Mouse (Mus musculus): ENCODE data around the gene Zap70.

Zap70 gene

DNA sequence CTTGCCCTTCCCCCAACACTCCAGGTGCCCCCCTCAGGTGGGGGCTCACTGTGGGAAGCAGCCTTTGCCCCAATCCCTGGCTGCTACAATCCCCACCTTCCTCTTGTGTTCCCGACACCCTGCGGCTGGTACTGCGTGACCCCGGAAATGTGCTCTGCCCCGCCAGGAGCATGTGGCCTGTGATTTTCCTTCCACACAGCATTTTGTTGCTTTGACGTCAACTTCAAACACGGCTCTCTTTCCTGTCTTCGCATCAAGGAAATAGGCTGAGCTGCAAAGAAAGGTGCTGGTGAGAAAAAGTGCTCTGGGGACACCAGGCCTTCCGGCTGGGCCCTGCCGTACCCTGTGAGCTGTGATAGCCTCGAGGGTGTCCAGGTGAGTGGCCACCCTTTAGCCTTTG, at the start of gene Zap70:
Zap70 (plus strand) TSS at position 231 of the 400 bp plus-strand sequence.
- in situ Hi-C loops (cut with MboI; ENCODE audit: low sequenced_read_pairs) = no loop called here

- in situ Hi-C loops (cut with MboI; ENCODE audit: low sequenced_read_pairs) = no loop called here
Measured at GRCm38 (mm10) chr1:36714311-36714710, 47.3 kb upstream of the Zap70 start, which contains the start of gene Actr1b. Gene Actr1b, minus strand, starts transcription at chr1:36714422.

GRCm38 (mm10) chr1:36718786-36719185, 42.8 kb upstream of the Zap70 start:
- in situ Hi-C loops (cut with MboI; ENCODE audit: low sequenced_read_pairs) = no loop called here

- in situ Hi-C loops (cut with MboI; ENCODE audit: low sequenced_read_pairs) = no loop called here
Measured at GRCm38 (mm10) chr1:36723146-36724056, 38.2 kb upstream of the Zap70 start.

DNA sequence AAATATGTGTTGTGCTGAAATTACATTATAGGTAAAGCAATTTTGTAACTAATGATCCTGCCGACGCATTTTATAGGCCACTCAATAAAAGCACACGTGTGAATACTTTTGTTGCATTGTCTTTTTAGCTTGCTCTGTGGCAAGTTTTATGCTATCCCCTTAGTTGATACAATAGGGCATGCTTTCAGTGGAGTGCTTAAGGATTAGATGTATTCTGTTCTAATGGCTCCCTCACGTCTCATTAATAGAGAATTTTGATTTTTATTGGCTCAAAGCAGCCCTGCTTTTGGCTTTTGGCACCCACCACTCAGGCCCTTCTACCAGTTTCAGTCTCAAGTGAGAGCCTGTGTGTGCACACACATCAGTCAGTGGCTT, 37.6 kb upstream of the Zap70 start:
- in situ Hi-C loops (cut with MboI; ENCODE audit: low sequenced_read_pairs) = no loop called here

DNA sequence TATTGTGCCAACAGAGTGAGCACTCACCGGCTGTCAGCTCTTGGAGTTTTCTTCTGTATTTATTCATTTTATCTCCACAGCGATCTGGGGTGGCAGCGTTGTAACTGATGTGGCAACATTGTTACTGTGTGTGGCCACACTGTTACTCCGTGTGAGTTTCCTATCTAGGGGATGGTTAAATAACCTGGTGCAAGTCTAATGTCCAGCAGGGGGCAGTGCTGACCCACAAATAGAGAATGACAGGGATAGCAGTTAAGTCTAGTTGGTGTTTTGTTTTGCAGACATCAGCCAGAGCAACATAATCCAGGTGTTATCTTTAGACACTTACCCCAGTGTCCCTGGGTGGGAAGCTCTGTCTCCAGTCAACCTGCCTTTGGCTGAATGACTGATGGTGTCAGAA, 24.3 kb upstream of the Zap70 start:
- in situ Hi-C loops (cut with MboI; ENCODE audit: low sequenced_read_pairs) = no loop called here

- in situ Hi-C loops (cut with MboI; ENCODE audit: low sequenced_read_pairs) = no loop called here
Measured at GRCm38 (mm10) chr1:36739231-36739630, 22.4 kb upstream of the Zap70 start.

DNA sequence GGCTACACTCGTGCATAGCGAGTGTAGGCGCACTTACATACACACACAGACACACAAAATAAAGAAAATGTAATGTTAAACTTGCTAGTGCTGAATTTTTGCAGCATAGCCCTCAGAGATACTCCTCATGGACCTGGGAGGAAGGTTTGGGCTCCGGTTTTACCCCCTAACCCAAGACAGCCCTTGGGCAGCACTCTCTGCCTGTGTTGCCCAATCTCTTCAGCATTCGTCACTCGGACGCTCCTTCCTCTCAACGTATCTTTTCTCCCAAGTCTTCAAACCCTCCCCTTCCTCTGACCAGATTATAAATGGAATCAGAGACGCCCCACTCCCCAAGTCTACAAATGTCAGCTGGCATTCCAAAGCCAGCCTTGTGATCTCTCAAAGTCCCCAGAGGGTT, 18.6 kb upstream of the Zap70 start:
- in situ Hi-C loops (cut with MboI; ENCODE audit: low sequenced_read_pairs) = no loop called here

GRCm38 (mm10) chr1:36744268-36744944, 17.2 kb upstream of the Zap70 start:
- in situ Hi-C loops (cut with MboI; ENCODE audit: low sequenced_read_pairs) = no loop called here

DNA sequence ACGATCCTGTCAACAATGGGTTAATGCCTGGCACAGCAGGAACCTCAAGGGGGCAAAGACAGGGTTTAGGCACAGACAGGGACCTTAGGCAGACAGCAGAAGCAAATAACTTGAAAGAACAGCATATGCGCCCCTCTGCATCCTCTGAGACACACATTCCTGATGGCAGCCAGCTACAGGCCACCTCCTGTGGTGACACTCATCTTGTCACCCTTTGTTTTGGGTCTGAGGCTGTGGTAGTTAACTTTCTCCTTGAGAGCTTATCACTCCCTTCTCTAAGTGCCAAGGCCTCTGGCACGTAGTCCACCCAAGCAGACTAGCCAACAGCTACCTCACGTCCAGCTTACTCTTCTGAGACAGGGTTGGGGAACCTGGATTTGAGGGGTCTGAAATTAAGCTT, 15.9 kb upstream of the Zap70 start:
- in situ Hi-C loops (cut with MboI; ENCODE audit: low sequenced_read_pairs) = no loop called here

DNA sequence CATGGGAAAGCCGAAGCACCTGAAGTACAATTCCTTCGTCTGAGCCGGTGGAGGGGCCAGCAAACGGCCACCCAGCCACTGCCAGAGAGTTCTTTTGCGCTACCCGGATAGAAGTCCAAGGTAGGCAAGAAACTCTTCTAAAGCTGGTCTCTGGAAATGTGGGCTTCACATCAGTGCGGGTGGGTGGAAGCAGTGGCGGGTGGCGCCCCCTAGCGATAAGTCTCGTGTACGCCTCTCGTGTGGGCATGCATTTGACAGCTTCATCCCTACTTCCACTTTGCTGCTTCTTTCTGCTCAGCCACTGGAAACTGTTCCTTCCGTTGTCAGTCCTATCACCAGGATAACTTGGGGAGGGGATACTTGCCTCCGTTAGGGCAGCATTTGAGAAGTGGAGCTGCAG, 15.1 kb upstream of the Zap70 start:
- in situ Hi-C loops (cut with MboI; ENCODE audit: low sequenced_read_pairs) = no loop called here

DNA sequence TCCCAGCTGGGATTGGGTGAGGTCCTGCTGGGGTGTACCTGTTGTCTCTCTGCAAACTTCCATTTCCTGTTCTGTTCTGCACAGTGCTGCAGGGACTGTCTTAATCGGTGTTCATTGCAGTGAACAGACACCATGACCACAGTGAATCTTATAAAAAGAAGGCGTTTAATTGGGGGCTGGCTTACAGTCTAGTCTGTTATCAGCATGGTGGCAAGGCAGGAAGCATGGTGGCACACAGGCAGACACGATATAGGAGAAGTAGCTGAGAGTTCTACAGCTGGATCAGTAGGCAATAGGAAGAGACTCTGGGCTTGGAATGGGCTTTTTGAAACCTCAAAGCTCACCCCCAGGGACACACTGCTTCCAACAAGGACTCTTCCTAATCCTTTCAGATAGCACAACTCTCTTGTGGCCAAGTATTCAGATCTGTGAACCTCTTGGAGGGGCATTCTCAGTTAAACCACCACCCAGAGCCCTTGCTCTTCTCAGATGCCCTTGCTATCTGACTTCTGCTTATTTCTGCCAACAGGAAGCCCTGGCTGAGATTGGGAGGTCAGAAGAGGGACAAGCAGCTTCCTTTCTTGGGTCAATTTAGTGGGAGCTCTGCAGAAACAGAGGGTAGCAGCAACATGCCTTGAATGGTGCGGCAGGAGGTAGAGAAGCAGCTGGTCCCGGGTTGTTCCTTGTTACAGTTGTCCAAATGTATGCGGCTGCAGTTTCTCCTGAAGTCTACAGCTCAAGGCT, 7.5 kb upstream of the Zap70 start:
- in situ Hi-C loops (cut with MboI; ENCODE audit: low sequenced_read_pairs) = no loop called here

DNA sequence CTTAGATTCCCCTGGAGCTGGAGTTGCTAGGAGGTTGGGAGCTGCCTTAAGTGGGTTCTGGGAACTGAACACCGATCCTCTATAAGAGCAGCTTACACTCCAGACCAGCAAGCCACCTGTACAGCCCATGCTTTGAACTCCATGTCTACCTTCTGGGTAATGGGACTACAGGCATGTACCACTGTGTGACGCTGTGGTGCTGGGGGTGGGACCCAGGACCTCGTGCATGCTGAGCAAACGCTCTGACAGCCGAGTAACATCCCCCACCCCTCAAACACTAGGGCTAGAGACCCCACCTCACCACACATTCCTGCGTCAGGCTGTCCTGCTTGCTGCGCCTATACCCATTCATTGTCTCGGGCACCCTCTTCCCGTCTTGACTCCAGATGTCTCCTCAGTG, 3.0 kb upstream of the Zap70 start:
- in situ Hi-C loops (cut with MboI; ENCODE audit: low sequenced_read_pairs) = no loop called here

DNA sequence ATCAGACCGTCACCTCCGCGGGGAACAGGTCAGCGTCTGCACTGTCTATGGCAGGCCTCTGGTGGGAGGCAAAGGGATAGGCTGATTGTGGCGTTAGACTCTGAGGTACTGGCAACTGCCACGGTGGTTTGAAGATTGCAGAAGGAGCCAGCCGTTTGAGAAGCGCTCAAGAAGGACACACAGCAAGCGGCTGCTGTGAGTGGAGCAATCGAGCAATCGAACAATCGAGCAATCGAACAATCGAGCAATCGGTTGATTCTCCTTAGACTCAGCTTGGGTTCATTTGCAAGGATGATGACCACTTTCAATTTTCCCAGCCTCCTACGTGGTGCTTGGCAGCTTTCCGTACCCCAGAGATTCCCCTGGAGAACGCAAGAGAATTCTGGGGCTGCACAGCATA, 2.5 kb upstream of the Zap70 start:
- in situ Hi-C loops (cut with MboI; ENCODE audit: low sequenced_read_pairs) = no loop called here

- in situ Hi-C loops (cut with MboI; ENCODE audit: low sequenced_read_pairs) = no loop called here
Measured at GRCm38 (mm10) chr1:36760401-36760800, 1.2 kb upstream of the Zap70 start.

DNA sequence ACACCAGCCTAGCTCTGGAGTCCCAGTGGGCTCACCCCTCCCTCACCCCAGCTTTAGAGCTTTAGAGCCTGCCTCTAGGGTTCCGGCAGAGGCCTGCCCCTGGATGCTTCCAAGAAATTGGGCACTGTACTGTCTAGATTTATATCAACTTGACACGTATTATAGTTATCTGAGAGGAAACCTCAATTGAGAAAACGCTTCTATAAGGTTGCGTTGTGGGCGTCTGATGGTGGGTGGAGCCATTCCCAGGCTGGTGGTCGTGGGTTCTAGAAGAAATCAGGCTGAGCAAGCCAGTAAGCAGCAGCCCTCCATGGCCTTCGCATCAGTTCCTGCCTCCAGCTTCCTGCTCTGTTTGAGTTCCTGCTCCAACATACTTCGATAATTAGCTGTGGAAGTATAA, 537 bp upstream of the Zap70 start:
- in situ Hi-C loops (cut with MboI; ENCODE audit: low sequenced_read_pairs) = no loop called here

DNA sequence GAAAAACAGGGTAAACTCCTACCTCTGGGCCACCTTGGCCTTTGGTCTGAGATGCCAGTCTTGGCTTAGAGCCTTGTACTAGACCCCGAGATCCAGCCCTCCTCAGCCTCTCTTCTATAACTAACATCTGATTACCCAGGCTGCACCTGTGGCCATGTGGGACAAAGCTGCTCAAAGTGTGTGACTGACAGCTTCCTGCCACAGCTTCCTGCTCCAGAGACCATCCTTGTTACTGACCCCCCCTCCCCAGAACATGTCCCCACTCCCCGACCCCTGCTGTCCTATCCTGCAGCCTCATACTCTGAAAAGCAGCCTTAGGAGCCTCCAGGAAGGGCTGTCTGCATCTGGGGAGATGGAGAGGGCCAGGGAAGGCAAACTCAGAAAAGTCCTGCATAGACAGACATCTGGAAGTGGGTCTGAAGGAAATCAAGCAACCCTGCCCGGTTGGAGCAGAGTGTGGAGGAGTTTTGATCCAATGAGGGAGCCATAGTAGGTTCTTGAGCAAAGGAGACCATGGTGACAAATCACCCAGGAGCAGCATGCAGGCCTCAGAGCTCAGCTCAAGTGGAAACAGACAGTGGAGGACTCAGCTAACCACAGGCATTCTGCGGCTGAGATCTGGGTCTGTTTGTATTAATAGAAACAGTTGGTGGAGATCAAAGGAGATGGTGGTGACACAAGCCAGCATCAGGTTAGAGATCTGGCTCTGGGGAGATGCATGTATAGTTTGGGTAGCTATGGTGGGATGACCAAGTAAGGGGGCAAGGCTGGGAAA, 5.0 kb downstream of the Zap70 start:
- in situ Hi-C loops (cut with MboI; ENCODE audit: low sequenced_read_pairs) = no loop called here

- in situ Hi-C loops (cut with MboI; ENCODE audit: low sequenced_read_pairs) = no loop called here
Measured at GRCm38 (mm10) chr1:36767321-36767720, 5.7 kb downstream of the Zap70 start.

- in situ Hi-C loops (cut with MboI; ENCODE audit: low sequenced_read_pairs) = no loop called here
Measured at GRCm38 (mm10) chr1:36768786-36769185, 7.2 kb downstream of the Zap70 start.

- in situ Hi-C loops (cut with MboI; ENCODE audit: low sequenced_read_pairs) = no loop called here
Measured at GRCm38 (mm10) chr1:36769951-36770350, 8.4 kb downstream of the Zap70 start.

DNA sequence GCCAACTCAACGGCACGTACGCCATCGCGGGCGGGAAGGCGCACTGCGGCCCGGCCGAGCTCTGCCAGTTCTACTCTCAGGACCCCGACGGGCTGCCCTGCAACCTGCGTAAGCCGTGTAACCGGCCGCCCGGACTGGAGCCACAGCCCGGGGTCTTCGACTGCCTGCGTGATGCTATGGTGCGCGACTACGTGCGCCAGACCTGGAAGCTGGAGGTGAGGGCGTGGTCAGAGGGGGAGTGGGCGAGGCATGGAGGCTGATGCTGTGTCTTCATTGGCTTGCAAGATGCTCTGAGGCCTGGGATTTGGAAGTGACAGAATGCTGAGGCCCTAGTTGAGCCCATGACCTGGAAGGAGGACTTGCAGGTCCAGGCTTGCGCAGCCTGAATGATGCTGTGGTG, 9.4 kb downstream of the Zap70 start:
- in situ Hi-C loops (cut with MboI; ENCODE audit: low sequenced_read_pairs) = no loop called here

All from CH12F3 (cell line).